Mouse (Mus musculus): ENCODE data around the gene Fastkd2. TPM values are rescaled to one million over a fixed set of nuclear protein-coding genes. Genes with fewer than 3 reads are reported as not detected.

The Fastkd2 gene
- polyA plus RNA-seq (2015; fragmentation: Nextera tagmentation; extraction: Ambion mirVana): 22.6 and 25.9 TPM in 2 replicates

- DNase-seq: peak; percentile 87
- Histone ChIP-seq H3K27ac (ENCODE audit: low read depth) (no peak within 1 kb of the TSS), H3K9me3 (ENCODE audit: low read length) (no peaks in the 10 kb centered on the region), H3K36me3 (replicated peaks; ENCODE audit: insufficient read depth, low read length) (no peaks in the 10 kb centered on the region; the same call in none of the 2 replicates), H3K9ac (replicated peaks) (peak within 1 kb of the TSS; percentile 65), H3K4me3 (ENCODE audit: low read depth, low read length) (peak within 1 kb of the TSS; percentile 65), H3K27me3 (ENCODE audit: insufficient read depth, low read length) (no peaks in the 10 kb centered on the region), H3K4me2 (ENCODE audit: low read depth, low read length) (peak within 1 kb of the TSS; percentile 74), H3K4me1 (ENCODE audit: insufficient read depth) (peaks cover 7% of the 10 kb centered on the region; the same call in 1 of the 2 replicates)
- WGBS (ENCODE audit: insufficient replicate concordance): under 1% methylated on average over 31 of the region's 31 CpGs
- TF ChIP-seq CTCF (IDR thresholded peaks at IDR 0.05; ENCODE audit: low read depth) (no peak), EP300 (IDR thresholded peaks at IDR 0.05; ENCODE audit: low read depth) (peak; percentile 57)
- ATAC-seq: peak; percentile 98
Measured at GRCm38 (mm10) chr1:63730240-63730771, at the start of gene Fastkd2, which contains the start of gene Mdh1b. Gene Fastkd2, plus strand, starts transcription at chr1:63730614. Gene Mdh1b, minus strand, starts transcription at chr1:63730318.

- no peak for TF ChIP-seq CTCF (IDR thresholded peaks at IDR 0.05; ENCODE audit: low read depth)
- TF ChIP-seq EP300 (IDR thresholded peaks at IDR 0.05; ENCODE audit: low read depth): no peak
- Histone ChIP-seq H3K27me3 (ENCODE audit: insufficient read depth, low read length) (no peaks in the 10 kb centered on the region), H3K36me3 (replicated peaks; ENCODE audit: insufficient read depth, low read length) (no peaks in the 10 kb centered on the region), H3K9me3 (ENCODE audit: low read length) (no peaks in the 10 kb centered on the region), H3K4me3 (ENCODE audit: low read depth, low read length) (no peak within 1 kb of the TSS), H3K4me2 (ENCODE audit: low read depth, low read length) (no peak within 1 kb of the TSS), H3K9ac (replicated peaks) (no peak within 1 kb of the TSS), H3K4me1 (ENCODE audit: insufficient read depth) (no peaks in the 10 kb centered on the region), H3K27ac (ENCODE audit: low read depth) (no peak within 1 kb of the TSS)
- DNase-seq: no peak
- 75% methylated on average over 4 of the region's 4 CpGs for WGBS (ENCODE audit: insufficient replicate concordance)
- no peak for ATAC-seq
Measured at GRCm38 (mm10) chr1:63686827-63687226, 43.6 kb upstream of the Fastkd2 start, which contains the start of gene Dytn. Gene Dytn, minus strand, starts transcription at chr1:63686927.

DNA sequence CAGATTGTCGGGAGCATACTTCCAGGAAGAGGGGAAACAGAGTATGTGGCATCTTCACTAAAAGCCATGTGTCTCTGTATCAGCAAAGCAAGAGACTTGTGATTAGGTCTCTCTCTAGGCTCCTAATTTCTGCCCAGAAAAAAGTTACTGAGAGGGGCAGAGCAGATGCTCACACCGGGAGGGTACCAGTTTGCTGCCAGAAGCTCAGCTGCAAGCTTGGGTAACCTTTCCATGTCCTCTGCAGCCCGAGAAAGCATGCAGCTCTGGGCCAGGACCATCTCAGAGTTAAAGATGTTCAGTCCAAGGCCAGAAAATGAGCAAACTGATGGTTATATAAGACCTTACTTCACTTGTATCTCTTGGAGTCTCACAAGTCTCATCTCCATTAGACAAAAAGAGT, 33.6 kb upstream of the Fastkd2 start:
- whole genome bisulfite sequencing (ENCODE audit: insufficient replicate concordance): 64% methylated on average over 3 of the region's 3 CpGs
- Histone ChIP-seq H3K9me3 (ENCODE audit: low read length) (no peaks in the 10 kb centered on the region), H3K9ac (replicated peaks) (no peak overlapping the region), H3K4me1 (ENCODE audit: insufficient read depth) (no peaks in the 10 kb centered on the region), H3K27me3 (ENCODE audit: insufficient read depth, low read length) (no peaks in the 10 kb centered on the region), H3K4me2 (ENCODE audit: low read depth, low read length) (no peak overlapping the region), H3K4me3 (ENCODE audit: low read depth, low read length) (no peak overlapping the region), H3K27ac (ENCODE audit: low read depth) (no peak overlapping the region), H3K36me3 (replicated peaks; ENCODE audit: insufficient read depth, low read length) (no peaks in the 10 kb centered on the region)
- TF ChIP-seq EP300 (IDR thresholded peaks at IDR 0.05; ENCODE audit: low read depth) (no peak), CTCF (IDR thresholded peaks at IDR 0.05; ENCODE audit: low read depth) (no peak)
- DNase-seq (no peak), ATAC-seq (no peak)

DNA sequence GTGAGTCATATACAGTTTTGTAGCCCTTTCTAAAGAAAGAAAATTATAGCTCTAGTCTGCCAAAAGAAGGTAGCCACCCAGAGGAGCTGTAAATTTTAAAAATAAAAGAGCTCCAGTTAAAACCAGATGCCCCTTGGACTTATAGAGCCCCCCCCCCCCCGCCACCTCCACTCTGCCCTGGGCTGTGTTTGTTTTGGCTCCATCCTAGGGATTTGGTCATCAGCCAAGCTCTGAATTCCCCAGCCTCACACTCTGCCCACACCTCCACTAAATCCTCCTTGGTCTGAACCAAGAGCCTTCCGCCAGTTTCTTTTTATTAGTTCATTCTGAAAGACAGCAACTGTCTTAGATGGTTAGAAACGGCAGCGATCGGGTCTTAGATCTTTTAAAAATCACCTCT, 24.7 kb upstream of the Fastkd2 start:
- ATAC-seq: peak; percentile 57; the same call in 1 of the 2 replicates
- 64% methylated on average over 5 of the region's 5 CpGs for WGBS (ENCODE audit: insufficient replicate concordance)
- no peak overlapping the region for H3K9ac ChIP-seq (replicated peaks)
- no peak overlapping the region for H3K4me2 ChIP-seq (ENCODE audit: low read depth, low read length)
- no peak overlapping the region for H3K4me3 ChIP-seq (ENCODE audit: low read depth, low read length)
- no peaks in the 10 kb centered on the region for H3K9me3 ChIP-seq (ENCODE audit: low read length)
- H3K27ac ChIP-seq (ENCODE audit: low read depth): no peak overlapping the region
- no peak for TF ChIP-seq EP300 (IDR thresholded peaks at IDR 0.05; ENCODE audit: low read depth)
- TF ChIP-seq CTCF (IDR thresholded peaks at IDR 0.05; ENCODE audit: low read depth): no peak
- no peaks in the 10 kb centered on the region for H3K4me1 ChIP-seq (ENCODE audit: insufficient read depth)
- no peaks in the 10 kb centered on the region for H3K27me3 ChIP-seq (ENCODE audit: insufficient read depth, low read length)
- no peaks in the 10 kb centered on the region for H3K36me3 ChIP-seq (replicated peaks; ENCODE audit: insufficient read depth, low read length)
- DNase-seq: peak; percentile 59

- no peak for TF ChIP-seq EP300 (IDR thresholded peaks at IDR 0.05; ENCODE audit: low read depth)
- TF ChIP-seq CTCF (IDR thresholded peaks at IDR 0.05; ENCODE audit: low read depth): no peak
- no peaks in the 10 kb centered on the region for H3K4me1 ChIP-seq (ENCODE audit: insufficient read depth)
- H3K27ac ChIP-seq (ENCODE audit: low read depth): no peak overlapping the region
- no peaks in the 10 kb centered on the region for H3K27me3 ChIP-seq (ENCODE audit: insufficient read depth, low read length)
- H3K9me3 ChIP-seq (ENCODE audit: low read length): no peaks in the 10 kb centered on the region
- WGBS (ENCODE audit: insufficient replicate concordance): 69% methylated on average over 3 of the region's 3 CpGs
- no peaks in the 10 kb centered on the region for H3K36me3 ChIP-seq (replicated peaks; ENCODE audit: insufficient read depth, low read length)
- no peak overlapping the region for H3K4me3 ChIP-seq (ENCODE audit: low read depth, low read length)
- DNase-seq (no peak), ATAC-seq (no peak)
- H3K4me2 ChIP-seq (ENCODE audit: low read depth, low read length): no peak overlapping the region
- no peak overlapping the region for H3K9ac ChIP-seq (replicated peaks)
Measured at GRCm38 (mm10) chr1:63708876-63709275, 21.5 kb upstream of the Fastkd2 start.

GRCm38 (mm10) chr1:63720161-63720560, 10.3 kb upstream of the Fastkd2 start:
- Histone ChIP-seq H3K4me2 (ENCODE audit: low read depth, low read length) (no peak overlapping the region), H3K36me3 (replicated peaks; ENCODE audit: insufficient read depth, low read length) (no peaks in the 10 kb centered on the region), H3K9ac (replicated peaks) (no peak overlapping the region), H3K27ac (ENCODE audit: low read depth) (no peak overlapping the region), H3K4me3 (ENCODE audit: low read depth, low read length) (no peak overlapping the region), H3K9me3 (ENCODE audit: low read length) (no peaks in the 10 kb centered on the region), H3K4me1 (ENCODE audit: insufficient read depth) (no peaks in the 10 kb centered on the region), H3K27me3 (ENCODE audit: insufficient read depth, low read length) (no peaks in the 10 kb centered on the region)
- no peak for ATAC-seq
- TF ChIP-seq EP300 (IDR thresholded peaks at IDR 0.05; ENCODE audit: low read depth): no peak
- no peak for TF ChIP-seq CTCF (IDR thresholded peaks at IDR 0.05; ENCODE audit: low read depth)
- no peak for DNase-seq
- 74% methylated on average over 7 of the region's 7 CpGs for WGBS (ENCODE audit: insufficient replicate concordance)
